Mouse (Mus musculus): ENCODE results near the gene Ttll5.
A peak's percentile ranks its signal among the peaks of the same experiment; 100 is the strongest.

The Ttll5 gene

GRCm38 (mm10) chr12:85926897-85927296 is 102.4 kb downstream of the Ttll5 start:
- DNase-seq (ENCODE audit: low read depth, low spot score): no peak

GRCm38 (mm10) chr12:85928513-85928912 is 104.1 kb downstream of the Ttll5 start:
- no peak for DNase-seq (ENCODE audit: low read depth, low spot score)

- no peak for DNase-seq (ENCODE audit: low read depth, low spot score)
These were observed 105.3 kb downstream of the Ttll5 start for GRCm38 (mm10) chr12:85929711-85930110.

- no peak for DNase-seq (ENCODE audit: low read depth, low spot score)
These were observed 106.3 kb downstream of the Ttll5 start for GRCm38 (mm10) chr12:85930713-85931112.

- no peak for DNase-seq (ENCODE audit: low read depth, low spot score)
These were observed 108.8 kb downstream of the Ttll5 start for GRCm38 (mm10) chr12:85933241-85933640.

GRCm38 (mm10) chr12:85937384-85937783 is 112.9 kb downstream of the Ttll5 start:
- no peak for DNase-seq (ENCODE audit: low read depth, low spot score)

DNA sequence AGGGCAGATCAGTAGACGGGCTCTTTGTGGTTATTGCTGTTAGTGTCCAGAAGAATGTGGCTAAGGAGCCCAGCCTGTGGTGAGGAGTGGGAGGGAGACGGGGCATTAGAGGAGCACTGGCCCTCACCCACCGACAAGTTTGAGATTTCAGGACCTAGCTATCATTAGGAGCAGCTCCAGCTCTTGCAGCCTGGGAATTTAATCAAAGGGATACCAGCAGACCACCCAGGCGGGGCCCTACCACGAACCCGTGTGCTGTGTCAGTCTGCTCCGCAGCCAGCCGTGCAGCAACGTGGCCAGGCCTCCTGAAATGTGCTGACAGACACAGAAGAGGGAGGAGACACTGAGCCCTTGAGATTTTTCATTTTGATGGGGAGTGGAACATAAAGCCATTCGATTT is 119.0 kb downstream of the Ttll5 start:
- DNase-seq (ENCODE audit: low read depth, low spot score): no peak

- DNase-seq (ENCODE audit: low read depth, low spot score): no peak
These were observed 120.0 kb downstream of the Ttll5 start for GRCm38 (mm10) chr12:85944419-85944818.

DNA sequence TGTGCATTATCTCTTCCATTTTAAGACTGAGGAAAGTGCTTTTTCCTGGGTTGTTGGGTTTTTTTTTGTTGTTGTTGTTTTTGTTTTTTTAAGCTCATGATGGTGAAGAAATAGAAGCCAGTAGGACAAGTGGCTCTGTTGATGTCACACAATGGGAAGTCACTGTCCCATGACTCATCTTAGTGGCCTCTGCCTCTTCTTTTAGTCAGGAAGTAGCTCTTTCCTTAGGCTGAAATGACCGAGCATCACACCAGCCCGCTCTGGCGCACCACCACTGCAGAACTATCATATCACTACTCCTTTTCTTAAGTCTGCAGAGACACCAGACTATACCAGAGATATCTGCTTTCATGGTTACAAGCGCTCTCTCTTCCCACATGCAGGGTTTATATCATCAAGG is 122.7 kb downstream of the Ttll5 start:
- no peak for DNase-seq (ENCODE audit: low read depth, low spot score)

- no peak for DNase-seq (ENCODE audit: low read depth, low spot score)
These were observed 125.2 kb downstream of the Ttll5 start for GRCm38 (mm10) chr12:85949667-85950066.

GRCm38 (mm10) chr12:85950371-85950770 is 125.9 kb downstream of the Ttll5 start:
- no peak for DNase-seq (ENCODE audit: low read depth, low spot score)

- DNase-seq (ENCODE audit: low read depth, low spot score): no peak
These were observed 126.6 kb downstream of the Ttll5 start for GRCm38 (mm10) chr12:85951036-85951435.

- DNase-seq (ENCODE audit: low read depth, low spot score): no peak
These were observed 127.4 kb downstream of the Ttll5 start for GRCm38 (mm10) chr12:85951822-85952221.

DNA sequence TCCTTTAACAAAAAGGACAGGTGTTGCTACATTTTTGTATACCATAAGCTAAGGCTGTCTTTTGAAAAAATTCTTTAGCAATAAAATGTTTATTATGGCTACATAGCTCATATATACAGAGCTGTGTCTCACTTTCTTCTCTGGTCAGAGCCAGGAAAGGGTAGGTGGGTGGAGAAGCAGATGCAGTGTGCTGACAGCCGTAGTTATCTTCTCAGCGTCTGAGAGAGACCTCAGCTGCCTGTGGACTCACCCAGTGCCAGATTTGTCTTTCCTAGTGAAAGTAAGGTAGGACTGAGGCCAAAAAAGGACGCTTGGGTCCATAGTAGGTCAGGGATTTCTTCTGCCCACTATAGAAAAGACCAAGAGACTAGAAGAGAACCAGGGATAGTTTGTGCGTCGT is 127.9 kb downstream of the Ttll5 start:
- DNase-seq (ENCODE audit: low read depth, low spot score): no peak

GRCm38 (mm10) chr12:85954167-85954566 is 129.7 kb downstream of the Ttll5 start:
- peak; percentile 26 for DNase-seq (ENCODE audit: low read depth, low spot score)

DNA sequence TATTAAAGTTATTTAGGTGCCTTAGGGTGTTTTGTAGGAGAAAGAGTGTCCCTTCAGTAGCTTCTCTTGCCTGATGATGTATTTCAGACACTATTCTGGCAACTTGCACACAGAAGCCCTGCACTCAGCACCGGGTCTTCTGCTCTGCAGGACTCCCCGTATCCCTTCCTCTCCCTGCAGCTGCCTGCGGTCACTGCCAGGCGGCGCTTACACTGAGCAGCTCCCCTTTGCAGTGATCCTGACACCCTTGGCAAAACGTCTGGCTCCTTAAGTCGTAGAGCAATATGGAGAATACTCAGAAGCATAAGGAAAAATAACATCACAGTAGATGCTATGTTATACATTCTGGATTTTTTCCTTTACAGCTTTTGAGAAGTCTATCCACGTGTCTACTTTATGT is 130.6 kb downstream of the Ttll5 start:
- DNase-seq (ENCODE audit: low read depth, low spot score): no peak

GRCm38 (mm10) chr12:85955690-85956089 is 131.2 kb downstream of the Ttll5 start:
- peak; percentile 20 for DNase-seq (ENCODE audit: low read depth, low spot score)

DNA sequence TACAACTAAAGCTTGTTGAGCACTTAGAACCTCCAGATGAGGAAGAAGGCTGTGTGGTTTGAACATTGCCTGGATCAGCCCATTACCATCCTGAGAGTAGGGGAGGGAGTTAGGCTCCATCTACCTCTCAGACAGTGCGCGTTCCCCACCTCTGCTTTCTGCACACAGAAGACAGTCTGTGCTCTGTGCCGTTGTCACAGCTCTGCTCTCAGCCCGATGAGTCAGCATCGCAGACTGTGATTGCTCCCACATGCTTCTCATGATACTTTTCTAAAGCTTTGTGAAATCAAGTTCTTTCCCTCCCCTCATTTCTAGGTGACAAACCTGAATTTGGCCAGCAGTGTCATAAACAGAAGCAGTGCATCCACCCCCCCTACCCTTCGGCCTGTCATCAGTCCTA is 131.8 kb downstream of the Ttll5 start:
- no peak for DNase-seq (ENCODE audit: low read depth, low spot score)

- DNase-seq (ENCODE audit: low read depth, low spot score): no peak
These were observed 134.0 kb downstream of the Ttll5 start for GRCm38 (mm10) chr12:85958460-85958859.

GRCm38 (mm10) chr12:85959822-85960501 is 135.5 kb downstream of the Ttll5 start:
- DNase-seq (ENCODE audit: low read depth, low spot score): no peak

GRCm38 (mm10) chr12:85960699-85961098 is 136.2 kb downstream of the Ttll5 start:
- no peak for DNase-seq (ENCODE audit: low read depth, low spot score)

- DNase-seq (ENCODE audit: low read depth, low spot score): no peak
These were observed 138.7 kb downstream of the Ttll5 start for GRCm38 (mm10) chr12:85963160-85963559.

DNA sequence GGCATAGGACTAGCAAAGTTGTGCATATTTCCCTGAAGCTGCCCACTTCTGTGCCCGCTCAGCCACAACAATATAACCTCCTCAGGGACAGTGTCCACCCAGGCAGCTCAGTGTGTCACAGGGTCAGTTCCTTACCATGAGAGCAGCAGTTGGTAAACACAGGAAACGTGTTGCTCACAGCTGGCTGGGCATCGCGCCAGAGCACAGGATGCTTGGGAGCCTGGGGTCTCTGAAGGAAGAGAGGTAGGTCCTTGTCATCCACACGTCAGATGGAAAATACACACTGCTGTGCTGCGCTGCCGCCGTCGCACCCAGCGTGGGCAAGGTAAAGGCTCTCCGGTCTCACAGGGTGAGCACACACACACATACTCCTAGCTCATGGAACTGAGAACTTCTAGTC is 139.2 kb downstream of the Ttll5 start:
- DNase-seq (ENCODE audit: low read depth, low spot score): peak; percentile 64

DNA sequence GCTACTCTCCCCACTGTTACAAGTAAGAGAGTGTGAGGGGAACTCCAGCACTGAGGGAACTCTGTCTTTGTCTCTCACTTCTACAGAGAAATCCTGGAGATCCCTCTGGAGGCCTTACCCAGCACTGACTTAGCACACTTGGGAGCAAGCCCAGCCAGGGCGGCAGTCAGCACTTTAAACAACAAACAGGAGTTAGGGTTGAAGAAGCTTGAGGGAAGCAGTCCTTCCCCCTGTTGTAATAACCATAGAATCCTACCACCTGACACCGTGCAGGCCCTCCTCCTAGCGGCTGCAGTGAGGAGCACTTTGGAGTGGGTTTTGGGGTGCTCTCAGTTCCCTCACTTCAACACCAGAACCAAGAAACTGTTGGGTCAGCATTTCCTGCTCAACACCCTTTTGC is 140.0 kb downstream of the Ttll5 start:
- no peak for DNase-seq (ENCODE audit: low read depth, low spot score)
